Mouse (Mus musculus) macrophage (primary cell): Measurements from ENCODE around the gene Tcf19. TPM values are rescaled to one million over a fixed set of nuclear protein-coding genes. Genes with fewer than 3 reads are reported as not detected.
"Not testable (repeated sequence)": the region's sequence is repeated elsewhere in the genome, so short reads cannot be mapped to it uniquely, and the experiment has no call there.

Experiments
- H3K27ac ChIP-seq: fragments of 350-480 bp; formaldehyde crosslinking; 2 replicates; pipeline ENCODE4 v1.9.0; 2021
- H3K36me3 ChIP-seq: fragments of 350-480 bp; formaldehyde crosslinking; 2 replicates; pipeline ENCODE4 v1.9.0; 2021; ENCODE audit errors: inconsistent target
- H3K4me3 ChIP-seq: fragments of 350-480 bp; formaldehyde crosslinking; 2 replicates; pipeline ENCODE4 v1.9.0; 2021; ENCODE audit errors: inconsistent target
- H3K79me2 ChIP-seq: fragments of 350-480 bp; formaldehyde crosslinking; 2 replicates; pipeline ENCODE4 v1.9.0; 2021; ENCODE audit errors: inconsistent target
- WGBS: methylation state at CpG from one replicate; pipeline ENCODE4 v1.1.7; 2026; ENCODE audit warnings: inconsistent platforms; ENCODE audit not compliant: missing documents; 5-methylcytosine and 5-hydroxymethylcytosine counted together
- polyA plus RNA-seq: library from polyadenylated mRNA; stranded (reverse); fragments of 250-400 nt; gene quantifications from 3 replicates; pipeline ENCODE4 v1.2.4, GENCODE M21; 2018; ENCODE audit warnings: inconsistent platforms

Tcf19 gene
- polyA plus RNA-seq, 1 experiment from 2014 or later: 3.0 TPM

GRCm38 (mm10) chr17:35512916-35513626 is 3.6 kb downstream of the Tcf19 start:
- H3K27ac ChIP-seq: no peak overlapping the region
- H3K36me3 ChIP-seq: no peaks in the 10 kb centered on the region
- no peaks in the 10 kb centered on the region for H3K79me2 ChIP-seq
- WGBS: 95% methylated on average over 7 of the region's 7 CpGs
- H3K4me3 ChIP-seq: no peak overlapping the region

GRCm38 (mm10) chr17:35509284-35509683 is 7.3 kb downstream of the Tcf19 start:
- H3K4me3 ChIP-seq: no peak overlapping the region
- H3K36me3 ChIP-seq: no peaks in the 10 kb centered on the region
- no peak overlapping the region for H3K27ac ChIP-seq
- WGBS: 6% methylated on average over 8 of the region's 8 CpGs
- no peaks in the 10 kb centered on the region for H3K79me2 ChIP-seq

- WGBS: 45% methylated on average over 3 of the region's 5 CpGs
- H3K27ac ChIP-seq, H3K4me3 ChIP-seq, H3K79me2 ChIP-seq, H3K36me3 ChIP-seq: not testable (repeated sequence)
These were observed 8.3 kb downstream of the Tcf19 start for GRCm38 (mm10) chr17:35508279-35508678.

GRCm38 (mm10) chr17:35507556-35508260 is 8.9 kb downstream of the Tcf19 start:
- WGBS: 17% methylated on average over 13 of the region's 13 CpGs
- no peaks in the 10 kb centered on the region for H3K36me3 ChIP-seq

GRCm38 (mm10) chr17:35506881-35507280 is 9.7 kb downstream of the Tcf19 start:
- Histone ChIP-seq H3K4me3 (no peak overlapping the region), H3K36me3 (no peaks in the 10 kb centered on the region), H3K79me2 (no peaks in the 10 kb centered on the region), H3K27ac (no peak overlapping the region)
- 30% methylated on average over 10 of the region's 10 CpGs for WGBS

More at GRCm38 (mm10) chr17:35507556-35508260, 8.9 kb downstream of the Tcf19 start:
- Histone ChIP-seq H3K79me2 (no peaks in the 10 kb centered on the region), H3K27ac (no peak overlapping the region), H3K4me3 (no peak overlapping the region)

GRCm38 (mm10) chr17:35505776-35506175 is 10.8 kb downstream of the Tcf19 start, which contains the start of gene Pou5f1:
TSS of gene Pou5f1 (plus strand) at chr17:35506018.
- Histone ChIP-seq H3K4me3 (no peak within 1 kb of the TSS), H3K79me2 (no peaks in the 10 kb centered on the region), H3K36me3 (no peaks in the 10 kb centered on the region), H3K27ac (no peak within 1 kb of the TSS)
- 55% methylated on average over 13 of the region's 13 CpGs for WGBS

GRCm38 (mm10) chr17:35504628-35505481 is 11.8 kb downstream of the Tcf19 start:
- 40% methylated on average over 8 of the region's 8 CpGs for WGBS
- no peaks in the 10 kb centered on the region for H3K79me2 ChIP-seq
- no peak overlapping the region for H3K4me3 ChIP-seq
- no peak overlapping the region for H3K27ac ChIP-seq
- H3K36me3 ChIP-seq: no peaks in the 10 kb centered on the region

- Histone ChIP-seq H3K36me3 (no peaks in the 10 kb centered on the region), H3K27ac (no peak overlapping the region), H3K4me3 (no peak overlapping the region), H3K79me2 (no peaks in the 10 kb centered on the region)
- WGBS: 35% methylated on average over 5 of the region's 5 CpGs
These were observed 12.8 kb downstream of the Tcf19 start for GRCm38 (mm10) chr17:35503849-35504248.

- 72% methylated on average over 5 of the region's 5 CpGs for WGBS
- no peaks in the 10 kb centered on the region for H3K79me2 ChIP-seq
- H3K27ac ChIP-seq: no peak overlapping the region
- no peak overlapping the region for H3K4me3 ChIP-seq
- H3K36me3 ChIP-seq: no peaks in the 10 kb centered on the region
These were observed 13.9 kb downstream of the Tcf19 start for GRCm38 (mm10) chr17:35502762-35503161.

- WGBS: 23% methylated on average over 6 of the region's 6 CpGs
- Histone ChIP-seq H3K36me3 (no peaks in the 10 kb centered on the region), H3K4me3 (no peak overlapping the region), H3K79me2 (no peaks in the 10 kb centered on the region), H3K27ac (no peak overlapping the region)
These were observed 14.4 kb downstream of the Tcf19 start for GRCm38 (mm10) chr17:35502226-35502625.

GRCm38 (mm10) chr17:35497124-35497523 is 19.5 kb downstream of the Tcf19 start:
- no peak overlapping the region for H3K4me3 ChIP-seq
- no peak overlapping the region for H3K27ac ChIP-seq
- H3K36me3 ChIP-seq: no peaks in the 10 kb centered on the region
- no peaks in the 10 kb centered on the region for H3K79me2 ChIP-seq
- 89% methylated on average over 5 of the region's 7 CpGs for WGBS

- Histone ChIP-seq H3K79me2 (no peaks in the 10 kb centered on the region), H3K36me3 (no peaks in the 10 kb centered on the region), H3K4me3 (no peak overlapping the region), H3K27ac (no peak overlapping the region)
- 66% methylated on average over 5 of the region's 5 CpGs for WGBS
These were observed 26.3 kb downstream of the Tcf19 start for GRCm38 (mm10) chr17:35490320-35490719.

- Histone ChIP-seq H3K79me2 (no peaks in the 10 kb centered on the region), H3K27ac (no peak overlapping the region), H3K36me3 (no peaks in the 10 kb centered on the region), H3K4me3 (no peak overlapping the region)
- 100% methylated on average over 2 of the region's 2 CpGs for WGBS
These were observed 28.6 kb downstream of the Tcf19 start for GRCm38 (mm10) chr17:35488041-35488440.

- no peaks in the 10 kb centered on the region for H3K36me3 ChIP-seq
- H3K27ac ChIP-seq: no peak overlapping the region
- H3K4me3 ChIP-seq: no peak overlapping the region
- no peaks in the 10 kb centered on the region for H3K79me2 ChIP-seq
- 39% methylated on average over 6 of the region's 10 CpGs for WGBS
These were observed 29.9 kb downstream of the Tcf19 start for GRCm38 (mm10) chr17:35486726-35487125.
